Mouse (Mus musculus): ENCODE data around the gene Samd15.

DNA sequence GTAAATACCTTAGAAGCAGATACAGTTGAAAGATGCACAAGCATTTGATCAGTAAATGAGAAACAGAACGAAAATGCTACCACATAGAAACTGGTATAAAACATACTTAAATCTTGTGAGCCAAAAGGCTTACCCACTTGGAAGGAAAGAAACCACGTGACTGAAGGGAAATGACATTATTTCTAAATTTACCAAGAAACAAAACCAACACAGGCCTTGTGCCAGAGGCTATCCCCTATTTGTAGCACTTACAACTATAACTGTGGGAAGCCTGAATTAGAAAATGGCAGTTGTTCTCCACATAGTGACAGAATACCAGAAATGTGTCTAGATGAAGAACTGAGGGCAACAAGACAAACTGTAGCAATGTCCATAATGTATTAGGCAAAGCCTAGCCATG, 16.5 kb downstream of the Samd15 start:
- TF ChIP-seq MAX (IDR thresholded peaks at IDR 0.05; ENCODE audit: low read length), result no peak
- TF ChIP-seq CTCF (conservative IDR thresholded peaks at IDR 0.05 in 1 of 2, IDR thresholded peaks at IDR 0.05 in 1 of 2; ENCODE audit: low read depth in 2 of 2, low read length in 2 of 2), result no peak
- no peak for TF ChIP-seq POLR2A (IDR thresholded peaks at IDR 0.05; ENCODE audit: low read depth, low read length)
- TF ChIP-seq USF1 (IDR thresholded peaks at IDR 0.05; ENCODE audit: low read depth, low read length), result peak; percentile 35
- TF ChIP-seq GABPA (IDR thresholded peaks at IDR 0.05; ENCODE audit: insufficient replicate concordance, low read depth, low read length), result no peak
- TF ChIP-seq NRF1 (IDR thresholded peaks at IDR 0.05; ENCODE audit: low read depth, low read length), result no peak
- no peak for TF ChIP-seq EP300 (IDR thresholded peaks at IDR 0.05; ENCODE audit: low read length)
- no peak for TF ChIP-seq JUND (conservative IDR thresholded peaks at IDR 0.05; ENCODE audit: low read depth, low read length)
- no peak for TF ChIP-seq RAD21 (IDR thresholded peaks at IDR 0.05; ENCODE audit: low read depth, low read length)
- TF ChIP-seq ETS1 (conservative IDR thresholded peaks at IDR 0.05; ENCODE audit: low read depth, low read length), result no peak

All from CH12.LX (cell line).